Mouse (Mus musculus) hindbrain, embryonic 13.5 days (tissue): Measurements from ENCODE around the gene Morn3. TPM values are rescaled to one million over a fixed set of nuclear protein-coding genes. Genes with fewer than 3 reads are reported as not detected.
A peak's percentile ranks its signal among the peaks of the same experiment; 100 is the strongest.

Experiments
- ATAC-seq: fragments of 200-750 bp; cut with Nextera tagmentation; 2 replicates; pipeline ENCODE4 v1.8.0; 2017; ENCODE audit warnings: moderate TSS enrichment; ENCODE audit not compliant: low FRiP score
- H3K27ac ChIP-seq: fragments of 300-500 bp; sonication (generic); 2 replicates; pipeline ENCODE4 v1.5.1; 2015; ENCODE audit warnings: inconsistent platforms, mild to moderate bottlenecking, moderate library complexity
- H3K27me3 ChIP-seq: fragments of 300-500 bp; sonication (generic); 2 replicates; pipeline ENCODE4 v1.6.1; 2015; ENCODE audit warnings: mild to moderate bottlenecking, inconsistent platforms
- H3K36me3 ChIP-seq: fragments of 300-500 bp; sonication (generic); 2 replicates; pipeline ENCODE4 v1.6.1; 2015; ENCODE audit warnings: mild to moderate bottlenecking, inconsistent platforms
- H3K4me1 ChIP-seq: fragments of 300-500 bp; sonication (generic); replicated peaks from 2 replicates; pipeline ENCODE4 v1.6.1; 2015; ENCODE audit warnings: inconsistent platforms
- H3K4me2 ChIP-seq: fragments of 300-500 bp; sonication (generic); 2 replicates; pipeline ENCODE4 v1.6.1; 2015; ENCODE audit warnings: inconsistent platforms, mild to moderate bottlenecking, moderate library complexity
- H3K4me3 ChIP-seq: fragments of 300-500 bp; sonication (generic); 2 replicates; pipeline ENCODE4 v1.5.1; 2015; ENCODE audit warnings: mild to moderate bottlenecking, inconsistent platforms
- H3K9ac ChIP-seq: fragments of 300-500 bp; sonication (generic); 2 replicates; pipeline ENCODE4 v1.6.1; 2015; ENCODE audit warnings: mild to moderate bottlenecking, inconsistent platforms
- H3K9me3 ChIP-seq: fragments of 300-500 bp; sonication (generic); 2 replicates; pipeline ENCODE4 v1.6.1; 2016; ENCODE audit warnings: inconsistent platforms
- WGBS: fragments of 180-500 bp; shearing (Covaris S2); methylation state at CpG from one replicate; pipeline ENCODE4 v1.1.7; 2015; 5-methylcytosine and 5-hydroxymethylcytosine counted together
- polyA plus RNA-seq: library from polyadenylated mRNA; unstranded; fragments of >200 nt; fragmentation: Nextera tagmentation; extraction: Ambion mirVana; gene quantifications from 2 replicates; pipeline ENCODE4 v1.2.1, GENCODE M21; 2015

Gene Morn3
- polyA plus RNA-seq, 1 experiment from 2014 or later: 1.5 TPM

- Histone ChIP-seq H3K9ac (no peak overlapping the region), H3K36me3 (peaks cover 15% of the 10 kb centered on the region), H3K27me3 (no peaks in the 10 kb centered on the region), H3K9me3 (no peaks in the 10 kb centered on the region), H3K27ac (no peak overlapping the region), H3K4me3 (no peak overlapping the region), H3K4me2 (no peak overlapping the region), H3K4me1 (peaks cover 9% of the 10 kb centered on the region; the same call in 1 of the 2 replicates)
- WGBS: 86% methylated on average over 4 of the region's 4 CpGs
- ATAC-seq: no peak
These were observed 11.7 kb downstream of the Morn3 start for GRCm38 (mm10) chr5:123035089-123035488.

- no peak overlapping the region for H3K9ac ChIP-seq
- ATAC-seq: no peak
- H3K36me3 ChIP-seq: peaks cover 27% of the 10 kb centered on the region
- H3K4me3 ChIP-seq: no peak overlapping the region
- H3K4me2 ChIP-seq: no peak overlapping the region
- H3K27me3 ChIP-seq: no peaks in the 10 kb centered on the region
- no peaks in the 10 kb centered on the region for H3K9me3 ChIP-seq
- no peaks in the 10 kb centered on the region for H3K4me1 ChIP-seq
- no peak overlapping the region for H3K27ac ChIP-seq
- WGBS: 82% methylated on average over 7 of the region's 7 CpGs
These were observed 13.1 kb downstream of the Morn3 start for GRCm38 (mm10) chr5:123033646-123034160.

DNA sequence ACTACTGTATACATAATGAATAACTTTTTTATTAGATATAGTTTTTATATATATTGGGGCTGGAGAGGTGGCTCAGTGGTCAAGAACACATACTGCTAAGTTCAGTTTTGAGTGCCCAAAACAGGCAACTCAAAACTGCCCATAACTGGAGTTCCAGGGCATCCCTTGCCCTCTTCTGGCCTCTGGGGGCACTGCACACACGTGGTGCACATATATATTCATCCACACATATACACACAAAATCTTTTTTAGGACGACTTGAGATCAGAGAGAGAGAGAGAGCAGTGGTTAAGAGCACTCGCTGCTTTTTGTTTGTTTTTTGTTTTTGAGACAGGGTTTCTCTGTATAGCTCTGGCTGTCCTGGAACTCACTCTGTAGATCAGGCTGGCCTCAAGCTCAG is 15.5 kb downstream of the Morn3 start:
- WGBS: 92% methylated on average over 3 of the region's 3 CpGs
- ATAC-seq: no peak
- Histone ChIP-seq H3K4me3 (no peak overlapping the region), H3K27me3 (no peaks in the 10 kb centered on the region), H3K36me3 (peaks cover 27% of the 10 kb centered on the region), H3K4me1 (peaks cover 4% of the 10 kb centered on the region; the same call in 1 of the 2 replicates), H3K27ac (no peak overlapping the region), H3K9ac (no peak overlapping the region), H3K9me3 (no peaks in the 10 kb centered on the region), H3K4me2 (no peak overlapping the region)

DNA sequence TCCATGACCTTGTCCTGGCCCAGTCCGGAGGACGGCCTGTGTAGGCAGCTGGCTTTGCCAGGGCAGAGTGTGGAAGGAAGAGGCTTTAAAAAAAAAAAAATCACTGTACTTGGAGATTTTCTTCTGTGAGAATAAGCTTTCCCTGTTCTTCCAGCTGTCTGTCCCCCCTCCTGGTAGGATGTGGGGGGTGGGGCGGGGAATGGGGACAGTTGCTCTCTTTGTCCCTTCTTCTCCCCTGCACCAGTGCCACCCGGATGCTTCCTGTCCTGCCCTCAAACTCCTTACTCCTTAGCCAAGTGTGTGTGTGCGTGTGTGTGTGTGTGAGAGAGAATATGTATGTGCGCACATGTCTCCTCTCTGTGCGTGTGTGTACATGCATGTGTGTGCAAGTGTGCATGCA is 17.1 kb downstream of the Morn3 start:
- H3K36me3 ChIP-seq: peaks cover 27% of the 10 kb centered on the region
- H3K4me1 ChIP-seq: peaks cover 8% of the 10 kb centered on the region; the same call in 1 of the 2 replicates
- H3K4me2 ChIP-seq: no peak overlapping the region
- H3K9ac ChIP-seq: no peak overlapping the region
- H3K4me3 ChIP-seq: no peak overlapping the region
- H3K27ac ChIP-seq: no peak overlapping the region
- WGBS: 87% methylated on average over 7 of the region's 7 CpGs
- H3K27me3 ChIP-seq: no peaks in the 10 kb centered on the region
- no peaks in the 10 kb centered on the region for H3K9me3 ChIP-seq
- no peak for ATAC-seq

- WGBS: 77% methylated on average over 6 of the region's 6 CpGs
- peaks cover 27% of the 10 kb centered on the region for H3K36me3 ChIP-seq
- H3K4me3 ChIP-seq: no peak overlapping the region
- H3K4me2 ChIP-seq: no peak overlapping the region
- H3K4me1 ChIP-seq: peaks cover 8% of the 10 kb centered on the region; the same call in 1 of the 2 replicates
- ATAC-seq: no peak
- H3K27me3 ChIP-seq: no peaks in the 10 kb centered on the region
- no peak overlapping the region for H3K9ac ChIP-seq
- no peak overlapping the region for H3K27ac ChIP-seq
- no peaks in the 10 kb centered on the region for H3K9me3 ChIP-seq
These were observed 19.4 kb downstream of the Morn3 start for GRCm38 (mm10) chr5:123027436-123027835.

DNA sequence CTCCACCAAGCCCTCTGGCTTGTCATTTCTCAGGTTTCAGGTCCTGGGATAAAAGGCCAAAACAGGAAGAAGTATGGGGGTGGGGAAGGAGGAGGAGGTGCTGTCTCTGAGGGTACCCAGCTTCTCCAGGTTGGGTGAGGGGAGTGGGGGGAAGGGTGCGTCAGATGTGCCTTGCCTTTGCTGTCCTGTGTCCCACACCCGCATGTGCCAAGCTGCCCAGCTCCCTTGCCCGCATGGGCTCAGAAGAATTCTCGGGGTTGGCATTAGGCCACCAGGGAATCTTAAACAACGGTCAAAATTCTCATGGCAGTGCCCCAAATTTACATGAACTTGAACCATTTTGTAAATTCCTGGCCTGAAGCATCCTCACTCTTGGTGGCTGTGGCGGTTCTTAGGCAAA is 20.4 kb downstream of the Morn3 start:
- Histone ChIP-seq H3K9ac (no peak overlapping the region), H3K36me3 (peaks cover 22% of the 10 kb centered on the region), H3K27me3 (no peaks in the 10 kb centered on the region), H3K9me3 (no peaks in the 10 kb centered on the region), H3K4me1 (peaks cover 8% of the 10 kb centered on the region; the same call in 1 of the 2 replicates), H3K4me2 (no peak overlapping the region), H3K27ac (no peak overlapping the region), H3K4me3 (no peak overlapping the region)
- 76% methylated on average over 6 of the region's 6 CpGs for WGBS
- ATAC-seq: no peak

- Histone ChIP-seq H3K9ac (no peak overlapping the region), H3K4me2 (no peak overlapping the region), H3K9me3 (no peaks in the 10 kb centered on the region), H3K4me1 (peaks cover 9% of the 10 kb centered on the region), H3K27me3 (no peaks in the 10 kb centered on the region), H3K4me3 (no peak overlapping the region), H3K36me3 (peaks cover 12% of the 10 kb centered on the region), H3K27ac (no peak overlapping the region)
- ATAC-seq: no peak
- 83% methylated on average over 9 of the region's 9 CpGs for WGBS
These were observed 21.7 kb downstream of the Morn3 start for GRCm38 (mm10) chr5:123024965-123025573.

GRCm38 (mm10) chr5:123024312-123024711 is 22.5 kb downstream of the Morn3 start:
- ATAC-seq: no peak
- H3K4me2 ChIP-seq: no peak overlapping the region
- no peak overlapping the region for H3K9ac ChIP-seq
- H3K4me1 ChIP-seq: peaks cover 17% of the 10 kb centered on the region
- H3K4me3 ChIP-seq: no peak overlapping the region
- peaks cover 4% of the 10 kb centered on the region for H3K36me3 ChIP-seq
- 93% methylated on average over 6 of the region's 6 CpGs for WGBS
- no peaks in the 10 kb centered on the region for H3K27me3 ChIP-seq
- no peak overlapping the region for H3K27ac ChIP-seq
- no peaks in the 10 kb centered on the region for H3K9me3 ChIP-seq

DNA sequence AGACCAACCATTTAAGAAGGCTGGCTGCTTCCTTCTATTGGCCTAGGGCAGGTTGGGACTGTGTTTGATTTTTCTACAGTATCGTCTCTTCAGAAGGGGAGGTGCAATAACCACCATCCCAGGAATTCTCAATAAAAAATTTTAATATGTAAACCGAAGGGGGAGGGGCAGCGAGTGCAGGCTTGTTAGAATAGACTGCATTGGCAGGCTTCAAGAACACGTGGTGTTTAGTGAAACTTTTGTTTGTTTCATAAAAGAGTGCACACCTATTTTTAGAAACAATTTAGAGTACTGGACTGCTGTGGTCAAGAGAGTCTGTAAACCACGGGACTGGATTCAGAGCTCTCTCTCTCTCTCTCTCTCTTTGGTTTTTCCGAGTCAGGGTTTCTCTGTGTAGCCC is 23.8 kb downstream of the Morn3 start:
- Histone ChIP-seq H3K27me3 (no peaks in the 10 kb centered on the region), H3K4me2 (no peak overlapping the region), H3K27ac (no peak overlapping the region), H3K4me1 (peaks cover 28% of the 10 kb centered on the region), H3K9me3 (no peaks in the 10 kb centered on the region), H3K4me3 (no peak overlapping the region), H3K9ac (no peak overlapping the region), H3K36me3 (no peaks in the 10 kb centered on the region)
- 89% methylated on average over 6 of the region's 6 CpGs for WGBS
- no peak for ATAC-seq

GRCm38 (mm10) chr5:123021438-123021837 is 25.4 kb downstream of the Morn3 start:
- Histone ChIP-seq H3K4me3 (no peak overlapping the region), H3K36me3 (no peaks in the 10 kb centered on the region)
- ATAC-seq: no peak

DNA sequence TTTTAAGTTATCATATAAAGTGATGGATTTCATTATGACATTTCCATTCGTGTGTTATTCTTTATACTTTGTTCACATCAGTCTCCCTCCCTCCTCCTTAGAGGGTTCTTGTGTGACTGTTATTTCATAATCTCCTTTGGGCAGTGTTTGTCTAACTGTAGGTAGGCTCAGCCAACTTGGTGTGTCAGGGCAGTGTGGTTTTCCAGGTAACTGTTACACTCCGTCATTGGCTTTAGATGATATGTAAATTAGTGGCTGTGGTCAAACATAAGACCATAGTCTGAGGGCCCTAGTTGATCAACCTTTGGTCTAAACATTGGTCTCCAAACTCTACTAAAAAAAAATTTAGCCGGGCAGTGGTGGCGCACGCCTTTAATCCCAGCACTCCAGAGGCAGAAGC is 26.4 kb downstream of the Morn3 start:
- H3K4me3 ChIP-seq: no peak overlapping the region
- H3K36me3 ChIP-seq: no peaks in the 10 kb centered on the region
- H3K9me3 ChIP-seq: no peaks in the 10 kb centered on the region
- no peak overlapping the region for H3K4me2 ChIP-seq
- no peaks in the 10 kb centered on the region for H3K27me3 ChIP-seq
- WGBS: 91% methylated on average over 5 of the region's 5 CpGs
- no peak overlapping the region for H3K9ac ChIP-seq
- H3K4me1 ChIP-seq: peaks cover 46% of the 10 kb centered on the region
- H3K27ac ChIP-seq: peak overlapping the region; percentile 84; the same call in 1 of the 2 replicates
- no peak for ATAC-seq

More at GRCm38 (mm10) chr5:123021438-123021837, 25.4 kb downstream of the Morn3 start:
- H3K9me3 ChIP-seq: no peaks in the 10 kb centered on the region
- no peak overlapping the region for H3K4me2 ChIP-seq
- H3K4me1 ChIP-seq: peaks cover 41% of the 10 kb centered on the region
- H3K9ac ChIP-seq: no peak overlapping the region
- 92% methylated on average over 7 of the region's 7 CpGs for WGBS
- H3K27ac ChIP-seq: no peak overlapping the region
- H3K27me3 ChIP-seq: no peaks in the 10 kb centered on the region

DNA sequence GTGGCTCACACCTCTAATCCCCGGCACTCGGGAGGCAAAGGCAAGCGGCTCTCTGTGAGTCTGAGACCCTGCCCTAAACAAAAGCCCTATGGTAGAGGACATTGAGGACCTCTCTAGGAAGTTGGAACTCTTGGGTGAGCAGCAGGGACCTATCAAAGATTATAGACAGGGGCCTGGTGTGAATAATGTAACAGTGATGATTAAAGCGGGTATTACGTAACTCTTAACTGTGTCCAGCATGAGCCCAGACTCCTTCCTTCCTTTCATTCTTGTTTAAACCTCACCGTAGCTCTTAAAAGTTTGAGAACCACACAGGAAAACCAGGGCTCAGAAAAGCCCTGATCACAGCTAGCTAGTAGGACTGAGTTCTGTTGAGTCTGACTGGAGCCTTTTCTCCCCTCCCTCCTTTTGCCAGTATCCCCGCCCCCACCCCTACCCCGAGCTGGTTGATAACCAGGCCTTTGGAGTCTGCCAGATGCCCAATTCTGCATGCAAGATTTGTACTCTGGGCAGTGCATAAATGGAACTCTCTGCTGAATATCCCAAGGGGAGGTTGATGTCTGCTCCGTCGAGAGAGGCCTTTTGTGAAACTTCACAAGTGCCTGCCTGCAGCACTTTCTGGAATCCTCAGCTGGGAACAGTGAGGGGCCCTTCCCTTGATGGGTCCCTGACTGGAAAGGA is 27.3 kb downstream of the Morn3 start:
- Histone ChIP-seq H3K9me3 (no peaks in the 10 kb centered on the region), H3K27me3 (no peaks in the 10 kb centered on the region), H3K27ac (peak overlapping the region; percentile 84), H3K36me3 (no peaks in the 10 kb centered on the region), H3K9ac (peak overlapping the region; percentile 53; the same call in 1 of the 2 replicates), H3K4me2 (peak overlapping the region; percentile 4; the same call in 1 of the 2 replicates), H3K4me3 (no peak overlapping the region), H3K4me1 (peaks cover 49% of the 10 kb centered on the region)
- ATAC-seq: no peak; the same call in 1 of the 2 replicates
- WGBS: 53% methylated on average over 10 of the region's 10 CpGs
